Mouse (Mus musculus) ES-Bruce4 (cell line): ENCODE data around the gene Srp72.

ENCODE experiments used
- CTCF ChIP-seq: IDR thresholded peaks from one replicate; pipeline ENCODE4 v1.8.1; 2011; ENCODE audit warnings: low read depth, low read length
- POLR2A ChIP-seq: IDR thresholded peaks from one replicate; pipeline ENCODE4 v1.8.1; 2011; ENCODE audit warnings: low read length; ENCODE audit not compliant: insufficient read depth

GRCm38 (mm10) chr5:76974554-76975285 lies at the start of gene Srp72:
- TF ChIP-seq CTCF (no peak), POLR2A (peak; percentile 40)
